Mouse (Mus musculus) myocyte (in vitro differentiated cells): ENCODE data around the gene Pde4d. TPM values are rescaled to one million over a fixed set of nuclear protein-coding genes. Genes with fewer than 3 reads are reported as not detected.

ENCODE experiments used
- H3K27me3 ChIP-seq: one replicate; pipeline ENCODE4 v1.6.1; 2011; ENCODE audit not compliant: control insufficient read depth, insufficient read depth, insufficient read length
- H3K36me3 ChIP-seq: one replicate; pipeline ENCODE4 v1.6.1; 2011; ENCODE audit not compliant: control insufficient read depth, insufficient read depth
- H3K4me2 ChIP-seq: one replicate; pipeline ENCODE4 v1.6.1; 2011; ENCODE audit warnings: low read depth, control low read depth
- H3K4me3 ChIP-seq: one replicate; pipeline ENCODE4 v1.5.1; 2011; ENCODE audit warnings: mild to moderate bottlenecking, control low read depth, moderate library complexity
- H3K79me2 ChIP-seq: one replicate; pipeline ENCODE4 v1.6.1; 2011; ENCODE audit not compliant: control insufficient read depth, insufficient read depth
- H3ac ChIP-seq: one replicate; pipeline ENCODE4 v1.6.1; 2011; ENCODE audit not compliant: control insufficient read depth, insufficient read length
- CEBPB ChIP-seq: IDR thresholded peaks from 2 replicates; pipeline ENCODE4 v1.6.1; 2011; ENCODE audit warnings: mild to moderate bottlenecking, moderate library complexity; ENCODE audit not compliant: poor library complexity, insufficient read depth, severe bottlenecking
- E2F4 ChIP-seq: IDR thresholded peaks from one replicate; pipeline ENCODE4 v1.6.1; 2011; ENCODE audit warnings: mild to moderate bottlenecking, control low read depth, moderate library complexity; ENCODE audit not compliant: insufficient read depth
- MAX ChIP-seq: IDR thresholded peaks from one replicate; pipeline ENCODE4 v1.6.1; 2011; ENCODE audit warnings: low read depth, mild to moderate bottlenecking, control low read depth
- MYOD1 ChIP-seq, 3 experiments: IDR thresholded peaks; one replicate each; pipeline ENCODE4 v1.6.1; 2011; ENCODE audit warnings: control low read depth in 2 of 3, low read depth in 2 of 3, mild to moderate bottlenecking in 2 of 3, moderate library complexity in 1 of 3; ENCODE audit not compliant: insufficient read length in 2 of 3, control insufficient read depth in 1 of 3
- MYOG ChIP-seq, 3 experiments: IDR thresholded peaks; one replicate each; pipeline ENCODE4 v1.6.1; 2011; ENCODE audit warnings: control low read depth in 2 of 3, low read depth in 2 of 3, mild to moderate bottlenecking in 2 of 3; ENCODE audit not compliant: insufficient read length in 2 of 3, control insufficient read depth in 1 of 3, insufficient read depth in 1 of 3
- POLR2A ChIP-seq: IDR thresholded peaks from one replicate; pipeline ENCODE4 v1.6.1; 2011; ENCODE audit warnings: low read depth, mild to moderate bottlenecking, control low read depth, moderate library complexity; ENCODE audit not compliant: insufficient read length
- POLR2AphosphoS2 ChIP-seq: IDR thresholded peaks from one replicate; pipeline ENCODE4 v1.6.1; 2011; ENCODE audit warnings: low read depth, control low read depth; ENCODE audit not compliant: insufficient read length
- REST ChIP-seq: IDR thresholded peaks from one replicate; pipeline ENCODE4 v1.6.1; 2011; ENCODE audit warnings: mild to moderate bottlenecking, control low read depth, moderate library complexity; ENCODE audit not compliant: insufficient read depth, insufficient read length
- SRF ChIP-seq: IDR thresholded peaks from one replicate; pipeline ENCODE4 v1.6.1; 2011; ENCODE audit warnings: low read depth; ENCODE audit not compliant: control insufficient read depth, insufficient read length
- TCF12 ChIP-seq: IDR thresholded peaks from one replicate; pipeline ENCODE4 v1.6.1; 2011; ENCODE audit warnings: mild to moderate bottlenecking, control low read depth; ENCODE audit not compliant: poor library complexity, insufficient read depth, severe bottlenecking
- TCF3 ChIP-seq: IDR thresholded peaks from one replicate; pipeline ENCODE4 v1.6.1; 2011; ENCODE audit warnings: low read depth, control low read depth; ENCODE audit not compliant: insufficient read length
- USF1 ChIP-seq: IDR thresholded peaks from one replicate; pipeline ENCODE4 v1.6.1; 2011; ENCODE audit warnings: low read depth, mild to moderate bottlenecking, control low read depth, moderate library complexity
- polyA plus RNA-seq: library from polyadenylated mRNA; unstranded; fragments of >200 nt; fragmentation: generic; extraction: Trizol; gene quantifications from one replicate; pipeline ENCODE4 v1.2.1, GENCODE M21; 2012; ENCODE audit warnings: missing spikeins

Gene Pde4d
- 8.2 TPM for polyA plus RNA-seq

DNA sequence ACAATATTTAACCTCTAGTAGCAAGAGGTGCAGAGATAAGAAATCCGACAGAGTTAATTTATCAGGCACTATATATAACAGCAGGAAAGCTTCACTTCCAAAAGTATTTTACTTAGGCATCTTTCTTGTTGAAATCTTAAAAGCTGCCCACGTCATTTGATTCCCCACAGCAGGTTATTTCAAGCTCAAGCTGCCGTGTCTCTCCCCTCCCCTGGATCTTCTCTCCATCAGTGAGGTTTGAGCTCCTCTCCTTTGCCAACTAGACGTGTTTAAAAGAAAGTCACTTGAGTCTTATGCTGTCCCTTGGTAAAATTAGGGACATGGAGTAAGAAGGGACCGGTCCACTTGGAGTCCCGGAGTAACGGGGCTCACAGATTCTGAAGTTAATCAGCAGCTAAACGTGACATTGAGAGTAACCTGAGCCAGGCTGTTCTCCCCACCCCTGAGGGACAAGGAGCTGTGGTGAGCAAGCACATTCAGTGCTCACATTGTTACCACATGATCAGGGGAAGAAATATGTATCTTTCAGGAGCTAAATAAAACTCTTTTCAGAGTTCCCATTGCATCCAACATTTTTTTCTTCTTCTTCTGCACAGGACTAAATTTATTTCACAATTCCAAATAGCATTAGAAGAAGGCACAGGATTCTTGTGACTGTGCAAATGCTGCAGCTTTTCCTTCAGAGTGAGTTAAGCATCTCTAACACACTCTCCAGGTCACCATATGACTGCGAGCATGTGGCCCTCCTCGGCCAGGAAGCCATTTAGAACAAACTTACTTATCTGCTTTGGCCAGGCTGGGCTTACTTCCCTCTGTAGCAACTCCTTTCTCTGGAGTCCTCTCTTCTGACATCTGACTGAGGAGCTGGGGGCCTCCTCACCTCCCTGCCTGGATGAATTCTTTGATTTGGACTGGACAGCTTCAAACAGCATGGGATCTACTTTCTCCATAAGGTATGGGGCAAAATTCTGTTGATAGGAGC lies at the start of gene Pde4d:
Gene Pde4d, plus strand, starts transcription at position 833 of the 982 bp plus-strand sequence.
- Histone ChIP-seq H3K4me2 (no peak within 1 kb of the TSS), H3K79me2 (no peaks in the 10 kb centered on the region)

DNA sequence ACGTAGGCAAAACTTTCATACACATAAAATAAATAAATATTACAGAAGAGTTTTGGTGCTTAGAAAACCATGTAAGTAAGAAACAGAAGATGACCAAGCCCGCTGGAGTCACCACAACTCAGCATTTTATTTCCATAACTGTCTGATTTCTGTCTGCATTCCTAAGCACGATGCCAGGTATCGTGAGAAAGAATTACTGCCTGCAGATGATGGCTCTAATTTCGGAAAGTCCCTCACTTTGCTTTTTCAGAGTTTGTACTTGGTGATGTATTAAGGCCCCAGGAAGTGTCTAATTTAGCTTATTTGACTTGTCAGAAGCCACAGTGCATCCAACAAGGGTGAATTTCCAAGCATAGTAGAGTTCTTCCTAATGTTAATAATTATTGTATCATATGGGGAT lies 46.6 kb upstream of the Pde4d start:
- no peak overlapping the region for H3K4me2 ChIP-seq
- no peaks in the 10 kb centered on the region for H3K36me3 ChIP-seq
- no peaks in the 10 kb centered on the region for H3K79me2 ChIP-seq
- H3K4me3 ChIP-seq = no peak overlapping the region
- H3ac ChIP-seq = no peak overlapping the region
- TF ChIP-seq TCF12 = no peak
- H3K27me3 ChIP-seq = no peaks in the 10 kb centered on the region

More for the DNA sequence above, at the start of gene Pde4d:
- Histone ChIP-seq H3K36me3 (no peaks in the 10 kb centered on the region), H3K4me3 (no peak within 1 kb of the TSS), H3ac (no peak within 1 kb of the TSS), H3K27me3 (no peaks in the 10 kb centered on the region)
- TF ChIP-seq POLR2A = no peak
- no peak for TF ChIP-seq USF1
- TF ChIP-seq SRF = no peak
- TF ChIP-seq E2F4 = no peak
- TF ChIP-seq MYOD1 (IDR thresholded peaks at IDR 0.05; ENCODE audit: control insufficient read depth in 1 of 3, insufficient read length in 2 of 3, low read depth in 2 of 3) = no peak
- no peak for TF ChIP-seq REST
- TF ChIP-seq POLR2AphosphoS2 = no peak
- TF ChIP-seq TCF12 = no peak

DNA sequence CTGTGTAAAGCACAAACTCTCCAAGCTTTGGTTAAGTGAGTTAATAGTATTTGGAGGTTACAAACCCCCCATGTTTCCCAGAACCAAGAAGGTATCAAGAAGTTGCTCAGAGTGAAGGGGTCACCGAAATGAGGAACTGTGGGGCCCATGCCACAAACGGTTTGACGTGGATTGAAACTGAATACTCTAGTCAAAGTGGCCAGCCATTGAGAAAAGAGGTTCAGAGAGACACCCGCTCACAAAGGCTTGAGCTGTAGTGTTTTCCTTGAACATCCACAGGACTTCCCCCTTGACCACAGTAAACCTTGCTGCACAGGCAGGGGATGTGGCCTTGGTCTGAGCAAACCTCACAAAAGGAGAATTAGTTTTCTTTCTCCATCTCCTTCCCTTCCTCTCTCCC lies 45.4 kb upstream of the Pde4d start:
- Histone ChIP-seq H3K36me3 (no peaks in the 10 kb centered on the region), H3K27me3 (no peaks in the 10 kb centered on the region), H3K4me3 (no peak overlapping the region), H3K4me2 (no peak overlapping the region), H3ac (no peak overlapping the region), H3K79me2 (no peaks in the 10 kb centered on the region)
- no peak for TF ChIP-seq MYOD1 (IDR thresholded peaks at IDR 0.05; ENCODE audit: control insufficient read depth in 1 of 3, insufficient read length in 2 of 3, low read depth in 2 of 3)
- no peak for TF ChIP-seq POLR2AphosphoS2
- no peak for TF ChIP-seq REST
- TF ChIP-seq SRF = no peak
- no peak for TF ChIP-seq USF1
- TF ChIP-seq MAX = no peak
- no peak for TF ChIP-seq TCF3
- TF ChIP-seq E2F4 = no peak
- TF ChIP-seq TCF12 = no peak
- TF ChIP-seq MYOG (IDR thresholded peaks at IDR 0.05; ENCODE audit: control insufficient read depth in 1 of 3, insufficient read depth in 1 of 3, insufficient read length in 2 of 3, low read depth in 2 of 3) = no peak
- no peak for TF ChIP-seq CEBPB
- no peak for TF ChIP-seq POLR2A

DNA sequence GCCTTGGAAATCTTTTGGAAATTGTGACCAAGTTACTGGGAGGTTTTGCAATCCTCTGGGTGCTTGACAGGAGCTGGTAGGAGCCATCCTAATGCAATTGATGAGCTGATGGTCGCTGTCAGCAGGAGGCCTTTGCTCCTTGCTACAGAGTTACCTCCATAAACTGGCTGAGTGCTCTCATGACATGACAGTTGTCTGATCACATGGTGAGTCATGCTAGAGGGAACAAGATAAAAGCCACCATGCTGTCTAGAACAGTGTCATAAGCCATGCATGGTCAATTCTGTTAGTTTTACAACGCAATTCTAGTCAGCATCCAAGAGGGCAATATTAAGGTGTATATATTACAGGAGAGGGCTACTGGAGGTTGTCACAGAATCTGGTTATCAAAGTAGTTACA lies 34.3 kb upstream of the Pde4d start:
- Histone ChIP-seq H3K4me3 (no peak overlapping the region), H3K79me2 (no peaks in the 10 kb centered on the region), H3ac (no peak overlapping the region), H3K4me2 (no peak overlapping the region), H3K27me3 (no peaks in the 10 kb centered on the region), H3K36me3 (no peaks in the 10 kb centered on the region)
- TF ChIP-seq SRF (no peak), CEBPB (no peak), MYOG (IDR thresholded peaks at IDR 0.05; ENCODE audit: control insufficient read depth in 1 of 3, insufficient read depth in 1 of 3, insufficient read length in 2 of 3, low read depth in 2 of 3) (no peak), POLR2AphosphoS2 (no peak), TCF3 (no peak), MAX (no peak), MYOD1 (IDR thresholded peaks at IDR 0.05; ENCODE audit: control insufficient read depth in 1 of 3, insufficient read length in 2 of 3, low read depth in 2 of 3) (no peak), POLR2A (no peak), E2F4 (no peak), TCF12 (no peak), USF1 (no peak), REST (no peak)
